Mouse (Mus musculus) limb, embryonic 12.5 days (tissue): ENCODE measurements at regions not wholly inside any gene's neighbourhood (a gene's known extent, or its start where the extent isn't known, plus 50 kb on each side); places are given as distances from the start of the nearest gene placed in this dataset.
A peak's percentile ranks its signal among the peaks of the same experiment; 100 is the strongest.

ENCODE experiments used
- ATAC-seq: fragments of 200-750 bp; cut with Nextera tagmentation; 2 replicates; pipeline ENCODE4 v1.8.0; 2017; ENCODE audit warnings: low read depth, moderate TSS enrichment; ENCODE audit not compliant: insufficient number of reproducible peaks, insufficient read depth, low FRiP score, low TSS enrichment
- H3K27ac ChIP-seq: fragments of 300-500 bp; sonication (generic); 2 replicates; pipeline ENCODE4 v1.5.1; 2016; ENCODE audit warnings: mild to moderate bottlenecking, moderate library complexity
- H3K27me3 ChIP-seq: fragments of 300-500 bp; sonication (generic); 2 replicates; pipeline ENCODE4 v1.6.1; 2016; ENCODE audit warnings: mild to moderate bottlenecking, moderate library complexity
- H3K36me3 ChIP-seq: fragments of 300-500 bp; sonication (generic); 2 replicates; pipeline ENCODE4 v1.6.1; 2016; ENCODE audit warnings: mild to moderate bottlenecking, moderate library complexity
- H3K4me1 ChIP-seq: fragments of 300-500 bp; sonication (generic); replicated peaks from 2 replicates; pipeline ENCODE4 v1.6.1; 2016
- H3K4me2 ChIP-seq: fragments of 300-500 bp; sonication (generic); 2 replicates; pipeline ENCODE4 v1.6.1; 2016; ENCODE audit warnings: mild to moderate bottlenecking, moderate library complexity
- H3K4me3 ChIP-seq: fragments of 300-500 bp; sonication (generic); replicated peaks from 2 replicates; pipeline ENCODE4 v1.5.1; 2016; ENCODE audit warnings: mild to moderate bottlenecking
- H3K9ac ChIP-seq: fragments of 300-500 bp; sonication (generic); replicated peaks from 2 replicates; pipeline ENCODE4 v1.6.1; 2016; ENCODE audit warnings: mild to moderate bottlenecking, moderate library complexity
- H3K9me3 ChIP-seq: fragments of 300-500 bp; sonication (generic); 2 replicates; pipeline ENCODE4 v1.6.1; 2016; ENCODE audit warnings: mild to moderate bottlenecking, moderate library complexity
- WGBS: fragments of 180-500 bp; shearing (Covaris S2); methylation state at CpG from one replicate; pipeline ENCODE4 v1.1.7; 2016; 5-methylcytosine and 5-hydroxymethylcytosine counted together

DNA sequence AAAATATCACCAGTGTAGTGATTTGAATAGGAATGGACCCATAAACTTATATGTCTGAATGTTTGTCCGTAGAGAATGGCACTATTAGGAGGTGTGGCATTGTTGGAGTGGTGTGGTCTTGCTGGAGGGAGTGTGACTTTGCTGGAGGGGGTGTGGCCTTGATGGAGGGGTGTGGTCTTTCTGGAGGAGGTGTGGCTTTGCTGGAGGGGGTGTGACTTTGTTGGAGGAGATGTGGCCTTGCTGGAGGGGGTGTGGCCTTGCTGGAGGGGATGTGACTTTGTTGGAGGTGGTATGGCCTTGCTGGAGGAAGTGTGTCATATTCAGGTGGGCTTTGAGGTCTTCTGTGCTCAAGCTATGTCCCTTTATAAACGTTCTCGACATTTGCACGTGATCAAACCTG is 133.3 kb upstream of the Rap1b start:
- 88% methylated on average over 4 of the region's 4 CpGs for WGBS

GRCm38 (mm10) chr10:117982611-117983210 is 136.9 kb upstream of the Rap1b start:
- WGBS: 29% methylated on average over 8 of the region's 8 CpGs
- no peaks in the 10 kb centered on the region for H3K27me3 ChIP-seq
- no peak overlapping the region for H3K9ac ChIP-seq
- H3K9me3 ChIP-seq: no peaks in the 10 kb centered on the region
- ATAC-seq: no peak
- H3K36me3 ChIP-seq: no peaks in the 10 kb centered on the region
- H3K4me3 ChIP-seq: no peak overlapping the region
- H3K4me1 ChIP-seq: peaks cover 13% of the 10 kb centered on the region
- H3K27ac ChIP-seq: peak overlapping the region; percentile 18; the same call in 1 of the 2 replicates
- H3K4me2 ChIP-seq: peak overlapping the region; percentile 17; the same call in 1 of the 2 replicates

More for the DNA sequence above, 133.3 kb upstream of the Rap1b start:
- no peak for ATAC-seq
- Histone ChIP-seq H3K4me2 (no peak overlapping the region), H3K4me3 (no peak overlapping the region), H3K9ac (no peak overlapping the region), H3K4me1 (peaks cover 13% of the 10 kb centered on the region), H3K27me3 (no peaks in the 10 kb centered on the region), H3K9me3 (no peaks in the 10 kb centered on the region), H3K27ac (no peak overlapping the region), H3K36me3 (no peaks in the 10 kb centered on the region)

- 76% methylated on average over 8 of the region's 8 CpGs for WGBS
- no peak overlapping the region for H3K4me3 ChIP-seq
- ATAC-seq: no peak
- H3K27ac ChIP-seq: peak overlapping the region; percentile 18
- H3K4me1 ChIP-seq: peaks cover 13% of the 10 kb centered on the region
- H3K9ac ChIP-seq: no peak overlapping the region
- no peaks in the 10 kb centered on the region for H3K27me3 ChIP-seq
- H3K9me3 ChIP-seq: no peaks in the 10 kb centered on the region
- H3K4me2 ChIP-seq: peak overlapping the region; percentile 17; the same call in 1 of the 2 replicates
- no peaks in the 10 kb centered on the region for H3K36me3 ChIP-seq
These were observed 137.4 kb upstream of the Rap1b start for GRCm38 (mm10) chr10:117983271-117983670.

- H3K9me3 ChIP-seq: no peaks in the 10 kb centered on the region
- no peak for ATAC-seq
- no peaks in the 10 kb centered on the region for H3K27me3 ChIP-seq
- no peak overlapping the region for H3K4me3 ChIP-seq
- H3K27ac ChIP-seq: no peak overlapping the region
- 84% methylated on average over 15 of the region's 15 CpGs for WGBS
- H3K4me1 ChIP-seq: peaks cover 13% of the 10 kb centered on the region
- H3K9ac ChIP-seq: no peak overlapping the region
- no peak overlapping the region for H3K4me2 ChIP-seq
- no peaks in the 10 kb centered on the region for H3K36me3 ChIP-seq
These were observed 139.2 kb upstream of the Rap1b start for GRCm38 (mm10) chr10:117984784-117985602.

DNA sequence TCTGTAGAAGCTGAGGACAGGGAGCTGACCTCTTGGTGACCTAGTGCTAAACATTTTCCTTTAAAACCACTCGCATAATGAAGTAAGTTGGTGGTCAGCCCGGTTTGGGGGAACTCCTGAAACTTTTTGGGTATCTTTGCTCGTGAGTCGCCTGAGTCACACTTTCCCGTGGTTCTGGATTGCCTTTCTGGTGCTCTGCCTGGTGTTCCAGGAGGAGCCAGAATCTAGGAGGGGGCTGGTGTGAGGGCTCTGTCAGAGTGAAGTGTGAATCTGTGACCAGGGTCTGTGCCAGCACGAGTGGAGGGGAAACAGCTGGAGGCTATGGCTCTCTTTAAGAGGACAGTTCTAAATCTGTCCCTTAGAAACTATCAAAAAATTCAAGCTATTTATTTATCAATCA is 141.8 kb upstream of the Rap1b start:
- Histone ChIP-seq H3K4me3 (no peak overlapping the region), H3K27me3 (no peaks in the 10 kb centered on the region), H3K27ac (no peak overlapping the region), H3K4me2 (no peak overlapping the region), H3K9me3 (no peaks in the 10 kb centered on the region), H3K4me1 (peaks cover 9% of the 10 kb centered on the region), H3K9ac (no peak overlapping the region), H3K36me3 (no peaks in the 10 kb centered on the region)
- 66% methylated on average over 6 of the region's 6 CpGs for WGBS
- no peak for ATAC-seq

- no peak overlapping the region for H3K9ac ChIP-seq
- no peaks in the 10 kb centered on the region for H3K36me3 ChIP-seq
- H3K27ac ChIP-seq: no peak overlapping the region
- 78% methylated on average over 5 of the region's 5 CpGs for WGBS
- 0 out of 2 replicates have a peak, but pooled peaks cover 5% of the 10 kb centered on the region for H3K4me1 ChIP-seq
- no peak overlapping the region for H3K4me3 ChIP-seq
- H3K27me3 ChIP-seq: no peaks in the 10 kb centered on the region
- H3K9me3 ChIP-seq: no peaks in the 10 kb centered on the region
- ATAC-seq: no peak
- H3K4me2 ChIP-seq: no peak overlapping the region
These were observed 142.2 kb upstream of the Rap1b start for GRCm38 (mm10) chr10:117988076-117988475.

DNA sequence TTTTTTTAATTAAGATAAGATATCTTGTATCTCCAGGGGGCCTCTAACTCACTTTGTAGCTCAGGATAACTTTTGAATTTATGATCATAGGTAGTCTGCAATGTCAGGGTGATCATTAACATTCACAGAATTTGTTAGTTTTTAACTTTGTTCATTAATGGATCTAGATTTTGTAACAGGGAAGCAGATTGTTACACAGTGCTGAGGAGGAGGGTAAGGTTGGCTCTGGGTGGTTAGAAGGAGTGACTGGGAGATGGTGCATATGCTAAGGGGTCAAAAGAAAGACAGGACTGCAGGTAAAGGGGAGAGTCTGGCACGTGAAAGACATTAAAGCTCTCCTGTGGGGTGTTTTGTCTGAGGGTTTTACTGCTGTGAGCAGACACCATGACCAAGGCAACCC is 145.3 kb upstream of the Rap1b start:
- ATAC-seq: no peak
- H3K4me1 ChIP-seq: peaks cover 9% of the 10 kb centered on the region; the same call in 1 of the 2 replicates
- no peaks in the 10 kb centered on the region for H3K36me3 ChIP-seq
- H3K9me3 ChIP-seq: no peaks in the 10 kb centered on the region
- no peaks in the 10 kb centered on the region for H3K27me3 ChIP-seq
- no peak overlapping the region for H3K4me3 ChIP-seq
- no peak overlapping the region for H3K27ac ChIP-seq
- H3K9ac ChIP-seq: no peak overlapping the region
- WGBS: 71% methylated on average over 1 of the region's 1 CpGs
- no peak overlapping the region for H3K4me2 ChIP-seq

DNA sequence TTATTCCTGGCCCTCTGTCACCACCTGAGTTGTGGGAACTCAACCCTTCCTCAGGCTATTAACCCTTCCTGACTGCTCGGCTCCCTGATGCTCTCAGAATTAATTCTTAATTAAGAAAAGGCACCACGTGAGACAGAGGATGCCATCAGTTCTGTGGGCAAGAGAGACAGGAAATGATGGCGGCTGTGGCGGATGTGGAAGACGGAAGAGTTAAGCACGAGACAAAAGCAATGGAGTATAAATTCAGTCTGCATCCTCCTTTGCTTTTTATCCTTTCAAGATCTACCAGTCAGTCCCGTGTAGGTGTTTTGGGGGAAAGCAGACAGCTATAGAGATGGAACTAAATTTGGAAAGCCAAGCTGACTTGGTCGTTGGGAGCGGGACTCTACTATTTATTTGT is 146.5 kb upstream of the Rap1b start:
- Histone ChIP-seq H3K4me2 (no peak overlapping the region), H3K27ac (no peak overlapping the region), H3K4me3 (no peak overlapping the region), H3K27me3 (no peaks in the 10 kb centered on the region), H3K9me3 (no peaks in the 10 kb centered on the region), H3K4me1 (peaks cover 9% of the 10 kb centered on the region; the same call in 1 of the 2 replicates), H3K9ac (no peak overlapping the region), H3K36me3 (no peaks in the 10 kb centered on the region)
- WGBS: 69% methylated on average over 9 of the region's 9 CpGs
- ATAC-seq: no peak

- Histone ChIP-seq H3K4me1 (peaks cover 9% of the 10 kb centered on the region; the same call in 1 of the 2 replicates), H3K27me3 (no peaks in the 10 kb centered on the region), H3K9ac (no peak overlapping the region), H3K4me2 (no peak overlapping the region), H3K9me3 (no peaks in the 10 kb centered on the region), H3K36me3 (no peaks in the 10 kb centered on the region), H3K27ac (no peak overlapping the region), H3K4me3 (no peak overlapping the region)
- WGBS: 90% methylated on average over 3 of the region's 3 CpGs
- no peak for ATAC-seq
These were observed 147.8 kb upstream of the Mdm1 start for GRCm38 (mm10) chr10:117993809-117994208.

DNA sequence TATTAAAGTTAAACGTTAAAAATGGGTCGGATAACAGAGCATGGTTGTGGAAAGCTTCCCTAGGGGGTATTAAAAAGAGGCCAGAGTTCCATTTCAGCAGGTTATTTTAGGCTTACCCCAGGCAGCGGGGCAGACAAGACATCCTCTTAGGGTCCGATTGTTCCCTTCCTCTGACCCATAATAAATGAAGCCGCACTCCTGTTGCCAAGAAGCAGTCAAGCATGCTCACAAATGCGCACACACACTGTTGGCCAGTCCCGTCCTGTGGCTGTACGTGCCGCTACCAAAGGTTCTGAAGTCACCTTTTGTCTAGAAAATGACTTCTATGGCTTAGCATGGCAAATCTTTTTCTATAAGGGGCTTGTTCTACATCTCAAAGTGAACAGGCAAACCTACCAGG is 146.8 kb upstream of the Mdm1 start:
- ATAC-seq: no peak
- no peak overlapping the region for H3K4me3 ChIP-seq

DNA sequence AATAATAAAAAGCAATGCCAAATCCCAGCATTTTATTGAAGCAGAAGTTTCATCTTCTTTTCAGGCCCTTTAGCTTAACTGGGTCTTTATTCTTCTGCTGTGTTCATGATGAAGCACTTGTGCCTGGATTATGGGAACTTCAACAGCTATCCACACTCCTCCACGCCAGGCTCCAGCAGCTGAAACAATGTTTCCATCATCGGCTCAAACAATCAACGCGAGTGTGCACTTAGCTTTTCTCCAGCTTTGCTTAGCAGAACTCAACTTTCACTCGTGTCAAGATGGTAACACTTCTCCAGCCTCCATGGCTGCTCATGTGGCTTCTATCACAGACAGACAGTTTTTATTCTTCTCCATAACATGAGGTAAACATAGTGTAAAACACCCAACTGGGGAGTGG is 143.8 kb upstream of the Mdm1 start:
- Histone ChIP-seq H3K36me3 (no peaks in the 10 kb centered on the region), H3K4me3 (no peak overlapping the region), H3K4me2 (no peak overlapping the region), H3K27ac (no peak overlapping the region), H3K9me3 (no peaks in the 10 kb centered on the region), H3K9ac (no peak overlapping the region), H3K27me3 (no peaks in the 10 kb centered on the region), H3K4me1 (peaks cover 9% of the 10 kb centered on the region; the same call in 1 of the 2 replicates)
- WGBS: 87% methylated on average over 5 of the region's 5 CpGs
- ATAC-seq: no peak

More for the DNA sequence above, 146.8 kb upstream of the Mdm1 start:
- H3K36me3 ChIP-seq: no peaks in the 10 kb centered on the region
- no peaks in the 10 kb centered on the region for H3K9me3 ChIP-seq
- peaks cover 9% of the 10 kb centered on the region; the same call in 1 of the 2 replicates for H3K4me1 ChIP-seq
- H3K9ac ChIP-seq: no peak overlapping the region
- H3K27ac ChIP-seq: no peak overlapping the region
- no peak overlapping the region for H3K4me2 ChIP-seq
- WGBS: 78% methylated on average over 9 of the region's 9 CpGs
- H3K27me3 ChIP-seq: no peaks in the 10 kb centered on the region
